Mouse (Mus musculus) E14TG2a.4 (cell line): ENCODE results near the gene Olfr1508.
"Not testable (repeated sequence)": the region's sequence is repeated elsewhere in the genome, so short reads cannot be mapped to it uniquely, and the experiment has no call there.

Experiments used
- H3K27me3 ChIP-seq: 2 replicates; pipeline ENCODE4 v1.6.1; 2014; ENCODE audit warnings: low read length, control low read depth; ENCODE audit not compliant: insufficient read depth
- H3K36me3 ChIP-seq: 2 replicates; pipeline ENCODE4 v1.6.1; 2014; ENCODE audit warnings: low read length, control low read depth; ENCODE audit not compliant: insufficient read depth
- H3K4me1 ChIP-seq: replicated peaks from 2 replicates; pipeline ENCODE4 v1.6.1; 2014; ENCODE audit warnings: low read depth, low read length, control low read depth
- H3K4me3 ChIP-seq: replicated peaks from 2 replicates; pipeline ENCODE4 v1.5.1; 2014; ENCODE audit warnings: mild to moderate bottlenecking, low read length
- H3K9me3 ChIP-seq: 2 replicates; pipeline ENCODE4 v1.6.1; 2014; ENCODE audit warnings: low read length, control low read depth
- CTCF ChIP-seq: conservative IDR thresholded peaks from 2 replicates; pipeline ENCODE4 v1.5.1; 2014; ENCODE audit warnings: low read length
- NANOG ChIP-seq: IDR thresholded peaks from 2 replicates; pipeline ENCODE4 v1.6.1; 2014; ENCODE audit warnings: borderline replicate concordance, low read length, mixed read lengths
- POU5F1 ChIP-seq: IDR thresholded peaks from 2 replicates; pipeline ENCODE4 v1.6.1; 2014; ENCODE audit warnings: low read length, borderline replicate concordance

Gene Olfr1508

GRCm38 (mm10) chr14:52467395-52467794, at the start of gene Olfr1508:
Olfr1508 (minus strand) TSS chr14:52467495.
- no peaks in the 10 kb centered on the region for H3K4me1 ChIP-seq
- H3K4me3 ChIP-seq, result no peak within 1 kb of the TSS
- TF ChIP-seq NANOG, result no peak
- TF ChIP-seq CTCF, result no peak
- no peak for TF ChIP-seq POU5F1
- H3K9me3 ChIP-seq, result no peaks in the 10 kb centered on the region
- no peaks in the 10 kb centered on the region for H3K27me3 ChIP-seq
- H3K36me3 ChIP-seq, result no peaks in the 10 kb centered on the region

- Histone ChIP-seq H3K9me3 (no peaks in the 10 kb centered on the region), H3K4me3 (no peak within 1 kb of the TSS), H3K27me3 (no peaks in the 10 kb centered on the region), H3K4me1 (no peaks in the 10 kb centered on the region), H3K36me3 (no peaks in the 10 kb centered on the region)
- TF ChIP-seq CTCF (no peak), NANOG (no peak), POU5F1 (no peak)
Observed at GRCm38 (mm10) chr14:52495516-52495915, 28.2 kb upstream of the Olfr1508 start, which contains the start of gene Olfr1507. Olfr1507 (minus strand) TSS chr14:52495749.

GRCm38 (mm10) chr14:52465738-52466137, 1.6 kb downstream of the Olfr1508 start:
- H3K4me1 ChIP-seq, result no peaks in the 10 kb centered on the region
- no peak overlapping the region for H3K4me3 ChIP-seq
- H3K36me3 ChIP-seq, result no peaks in the 10 kb centered on the region
- H3K9me3 ChIP-seq, result no peaks in the 10 kb centered on the region
- H3K27me3 ChIP-seq, result no peaks in the 10 kb centered on the region
- TF ChIP-seq POU5F1 (no peak), CTCF (no peak), NANOG (no peak)

GRCm38 (mm10) chr14:52461928-52462327, 5.4 kb downstream of the Olfr1508 start:
- Histone ChIP-seq H3K9me3 (peaks cover 5% of the 10 kb centered on the region), H3K36me3 (no peaks in the 10 kb centered on the region), H3K27me3 (no peaks in the 10 kb centered on the region), H3K4me3 (no peak overlapping the region), H3K4me1 (no peaks in the 10 kb centered on the region)
- TF ChIP-seq CTCF (no peak), POU5F1 (no peak), NANOG (no peak)

- Histone ChIP-seq H3K36me3 (no peaks in the 10 kb centered on the region), H3K4me1 (no peaks in the 10 kb centered on the region), H3K9me3 (no peaks in the 10 kb centered on the region), H3K4me3 (no peak overlapping the region), H3K27me3 (no peaks in the 10 kb centered on the region)
- TF ChIP-seq NANOG (no peak), CTCF (no peak), POU5F1 (no peak)
Observed at GRCm38 (mm10) chr14:52451138-52451537, 16.2 kb downstream of the Olfr1508 start.

- Histone ChIP-seq H3K4me3 (no peak within 1 kb of the TSS), H3K36me3 (no peaks in the 10 kb centered on the region), H3K4me1 (no peaks in the 10 kb centered on the region), H3K27me3 (no peaks in the 10 kb centered on the region), H3K9me3 (peaks cover 5% of the 10 kb centered on the region)
- TF ChIP-seq NANOG, result no peak
- no peak for TF ChIP-seq POU5F1
Observed at GRCm38 (mm10) chr14:52442690-52443089, 24.6 kb downstream of the Olfr1508 start, which contains the start of gene Olfr1509. Olfr1509 (plus strand) TSS chr14:52442990.

- TF ChIP-seq POU5F1 (no peak), NANOG (no peak), CTCF (no peak)
- Histone ChIP-seq H3K36me3 (no peaks in the 10 kb centered on the region), H3K4me1 (no peaks in the 10 kb centered on the region), H3K9me3 (no peaks in the 10 kb centered on the region), H3K27me3 (no peaks in the 10 kb centered on the region), H3K4me3 (no peak overlapping the region)
Observed at GRCm38 (mm10) chr14:52427686-52428085, 39.6 kb downstream of the Olfr1508 start.

GRCm38 (mm10) chr14:52414273-52414672, 53.0 kb downstream of the Olfr1508 start, which contains the start of gene Olfr1510:
Olfr1510 (minus strand) TSS chr14:52414373.
- no peak within 1 kb of the TSS for H3K4me3 ChIP-seq
- TF ChIP-seq CTCF (no peak), NANOG (no peak), POU5F1 (no peak)
- no peaks in the 10 kb centered on the region for H3K27me3 ChIP-seq
- H3K9me3 ChIP-seq, result no peaks in the 10 kb centered on the region
- no peaks in the 10 kb centered on the region for H3K4me1 ChIP-seq
- H3K36me3 ChIP-seq, result no peaks in the 10 kb centered on the region

DNA sequence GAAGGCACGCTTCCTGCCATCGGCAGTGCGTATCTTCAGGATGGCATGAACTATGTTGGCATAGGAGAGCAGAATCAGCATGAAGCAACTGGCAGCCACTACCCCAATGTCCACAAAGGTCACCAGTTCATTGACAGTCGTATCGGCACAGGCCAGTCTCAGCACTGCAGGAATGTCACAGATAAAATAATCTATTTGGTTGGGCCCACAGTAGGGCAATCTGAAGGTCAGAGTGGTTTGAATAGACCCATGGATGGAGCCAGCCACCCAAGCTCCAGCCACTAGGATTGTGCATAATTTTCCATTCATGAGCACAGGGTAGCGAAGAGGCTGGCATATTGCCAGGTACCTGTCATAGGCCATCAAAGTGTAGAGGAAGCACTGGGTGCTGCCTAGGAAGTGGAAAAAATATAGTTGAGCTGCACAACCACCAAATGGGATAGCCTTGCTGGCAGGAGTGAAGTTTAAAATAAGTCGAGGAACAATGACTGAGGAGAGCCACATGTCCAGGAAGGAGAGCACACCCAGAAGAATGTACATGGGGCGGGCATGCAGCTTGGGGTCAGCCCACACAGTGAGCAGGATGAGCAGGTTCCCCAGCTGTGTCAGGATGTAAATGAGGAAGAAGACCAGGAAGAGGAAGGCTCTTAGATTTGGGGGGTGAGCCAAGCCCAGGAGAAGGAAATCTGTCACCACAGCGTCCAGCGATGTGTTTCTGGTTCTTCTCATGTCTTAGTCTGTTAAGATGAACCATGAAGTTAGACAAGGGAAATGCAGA, 57.0 kb downstream of the Olfr1508 start:
- not testable (repeated sequence) for H3K4me3 ChIP-seq, H3K27me3 ChIP-seq, H3K36me3 ChIP-seq, H3K4me1 ChIP-seq, H3K9me3 ChIP-seq
